Mouse (Mus musculus) small intestine, adult 2 months (tissue): Measurements from ENCODE around the gene Mecr. TPM values are rescaled to one million over a fixed set of nuclear protein-coding genes. Genes with fewer than 3 reads are reported as not detected.
A peak's percentile ranks its signal among the peaks of the same experiment; 100 is the strongest.

Source experiments
- H3K27ac ChIP-seq: fragments of 200-500 bp; 2 replicates; pipeline ENCODE4 v1.5.1; 2012; ENCODE audit warnings: low read depth, low read length, control low read depth, inconsistent platforms; ENCODE audit not compliant: insufficient read depth
- H3K27me3 ChIP-seq: fragments of 200-500 bp; 2 replicates; pipeline ENCODE4 v1.6.1; 2012; ENCODE audit warnings: mild to moderate bottlenecking, moderate library complexity, low read length, inconsistent platforms; ENCODE audit not compliant: control insufficient read depth, insufficient read depth
- H3K36me3 ChIP-seq: fragments of 200-500 bp; 2 replicates; pipeline ENCODE4 v1.6.1; 2012; ENCODE audit warnings: mild to moderate bottlenecking, low read length, control low read depth, inconsistent platforms; ENCODE audit not compliant: control insufficient read depth, insufficient read depth
- H3K4me1 ChIP-seq: fragments of 200-500 bp; 2 replicates; pipeline ENCODE4 v1.6.1; 2012; ENCODE audit warnings: low read length, inconsistent platforms, mixed read lengths; ENCODE audit not compliant: control insufficient read depth, insufficient read depth, insufficient read length
- H3K4me3 ChIP-seq: fragments of 200-500 bp; 2 replicates; pipeline ENCODE4 v1.5.1; 2012; ENCODE audit warnings: low read depth, mild to moderate bottlenecking, control low read depth, inconsistent platforms, low read length, moderate library complexity
- CTCF ChIP-seq: fragments of 200-500 bp; IDR thresholded peaks from 2 replicates; pipeline ENCODE4 v1.5.1; 2012; ENCODE audit warnings: low read depth, mild to moderate bottlenecking, control low read depth, inconsistent platforms, low read length, moderate library complexity, mixed read lengths; ENCODE audit not compliant: insufficient replicate concordance, insufficient read length; ENCODE audit errors: extremely low read depth
- POLR2A ChIP-seq: fragments of 200-500 bp; IDR thresholded peaks from 2 replicates; pipeline ENCODE4 v1.6.1; 2012; ENCODE audit warnings: low read depth, mild to moderate bottlenecking, control low read depth, inconsistent platforms, low read length, moderate library complexity
- WGBS: fragments of 180-500 bp; shearing (Covaris S2); methylation state at CpG from one replicate; pipeline ENCODE4 v1.1.7; 2018; 5-methylcytosine and 5-hydroxymethylcytosine counted together
- polyA plus RNA-seq: library from polyadenylated mRNA; depleted of rRNA; stranded (reverse); fragments of >200 nt; gene quantifications from 2 replicates; pipeline ENCODE4 v1.2.3, GENCODE M21; 2012

Gene Mecr
- polyA plus RNA-seq, 1 experiment, result 20.9 TPM

DNA sequence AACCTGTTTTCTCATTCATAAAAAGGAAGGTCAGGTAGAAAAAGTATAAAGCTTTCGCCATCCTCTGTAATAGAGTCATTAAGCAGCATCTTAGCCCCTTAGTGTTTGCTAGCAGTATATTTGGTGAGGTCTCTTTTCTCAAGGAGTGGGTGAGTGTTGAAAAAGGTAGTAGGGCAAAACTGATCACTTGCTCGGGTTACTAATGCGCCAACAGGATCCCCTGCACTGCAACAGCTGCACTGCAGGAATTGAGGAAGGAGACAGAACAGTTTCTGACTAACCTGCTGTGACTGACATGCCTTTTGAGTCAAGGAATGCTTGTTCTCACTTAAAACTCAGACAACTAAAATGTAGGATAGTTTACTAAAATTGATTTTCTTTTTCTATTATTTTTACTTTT is 32.0 kb downstream of the Mecr start:
- Histone ChIP-seq H3K4me3 (no peak overlapping the region; the same call in 1 of the 2 replicates), H3K36me3 (no peaks in the 10 kb centered on the region), H3K27me3 (no peaks in the 10 kb centered on the region), H3K4me1 (peaks cover 7% of the 10 kb centered on the region; the same call in 1 of the 2 replicates), H3K27ac (no peak overlapping the region)
- WGBS, result 11% methylated on average over 3 of the region's 3 CpGs
- TF ChIP-seq CTCF (no peak), POLR2A (no peak)

DNA sequence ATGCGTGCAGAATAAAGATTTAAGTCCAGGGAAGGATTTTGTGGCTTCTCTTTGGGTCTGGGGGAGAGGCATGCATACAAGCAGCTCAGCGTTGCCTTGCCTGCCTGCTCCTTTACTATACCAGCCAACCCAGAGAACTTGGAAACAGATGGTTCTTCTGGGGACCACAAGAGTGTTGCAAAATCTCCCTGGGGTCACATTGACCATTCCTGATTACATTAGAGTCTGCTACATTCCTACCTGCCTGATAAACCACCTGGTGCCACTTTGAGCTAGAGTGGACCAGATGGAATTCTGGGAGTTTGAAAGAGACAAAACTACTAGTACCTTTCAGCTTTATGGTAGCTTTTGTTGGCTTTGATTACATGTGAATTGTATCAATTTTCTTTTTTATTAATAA is 33.6 kb downstream of the Mecr start:
- H3K36me3 ChIP-seq, result no peaks in the 10 kb centered on the region
- H3K4me3 ChIP-seq, result no peak overlapping the region
- H3K27me3 ChIP-seq, result no peaks in the 10 kb centered on the region
- WGBS, result 40% methylated on average over 2 of the region's 2 CpGs
- no peak overlapping the region for H3K27ac ChIP-seq
- no peak for TF ChIP-seq POLR2A
- no peak for TF ChIP-seq CTCF
- peaks cover 11% of the 10 kb centered on the region; the same call in 1 of the 2 replicates for H3K4me1 ChIP-seq

DNA sequence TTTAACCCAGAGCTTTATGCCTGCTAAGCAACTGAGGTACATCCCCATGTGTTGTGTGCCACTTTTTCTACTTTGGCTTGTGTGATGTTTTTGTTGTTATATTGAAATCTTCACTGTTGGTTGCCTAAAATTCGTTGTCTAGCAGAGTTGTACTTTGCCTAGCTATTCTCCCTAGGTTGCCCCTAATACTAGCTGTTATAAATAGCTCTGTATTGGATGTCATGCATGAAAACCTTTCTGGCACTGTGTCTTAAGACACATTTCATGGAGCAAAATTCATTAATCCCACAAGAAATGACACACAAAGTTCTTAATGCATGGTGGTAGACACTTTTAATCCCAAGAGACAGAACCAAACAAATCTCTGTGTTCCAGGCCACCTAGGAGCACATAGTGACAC is 36.4 kb downstream of the Mecr start:
- Histone ChIP-seq H3K4me3 (no peak overlapping the region), H3K4me1 (peaks cover 26% of the 10 kb centered on the region; the same call in 1 of the 2 replicates), H3K27me3 (no peaks in the 10 kb centered on the region), H3K36me3 (0 out of 2 replicates have a peak, but pooled peaks cover 1% of the 10 kb centered on the region), H3K27ac (0 out of 2 replicates have a peak overlapping the region, but pooled peaks have one; percentile 5)
- WGBS, result 27% methylated on average over 1 of the region's 1 CpGs
- no peak for TF ChIP-seq POLR2A
- TF ChIP-seq CTCF, result no peak

DNA sequence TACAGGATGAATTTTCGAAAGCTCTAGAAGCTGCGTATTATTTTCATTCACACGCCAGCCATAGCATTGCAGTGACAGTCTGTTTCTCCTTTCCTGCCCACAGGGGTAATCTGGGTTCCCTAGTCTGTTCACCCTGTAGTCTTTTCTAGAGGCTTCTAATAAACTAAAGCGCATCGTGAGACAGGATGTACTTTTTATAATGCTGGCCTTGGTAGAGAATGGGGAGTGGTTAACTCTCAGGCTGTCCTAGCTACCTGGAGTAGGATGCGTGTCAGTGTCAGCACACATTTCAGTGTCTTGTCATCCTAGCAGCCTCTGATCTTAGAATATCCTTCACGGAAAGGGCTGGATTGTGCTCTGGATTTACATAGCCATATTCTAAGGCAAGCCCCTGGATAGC is 38.0 kb downstream of the Mecr start:
- H3K4me3 ChIP-seq, result no peak overlapping the region
- H3K36me3 ChIP-seq, result peaks cover 17% of the 10 kb centered on the region
- 52% methylated on average over 7 of the region's 7 CpGs for WGBS
- peaks cover 25% of the 10 kb centered on the region; the same call in 1 of the 2 replicates for H3K4me1 ChIP-seq
- TF ChIP-seq POLR2A (no peak), CTCF (no peak)
- peak overlapping the region; percentile 10; the same call in 1 of the 2 replicates for H3K27ac ChIP-seq
- no peaks in the 10 kb centered on the region for H3K27me3 ChIP-seq

DNA sequence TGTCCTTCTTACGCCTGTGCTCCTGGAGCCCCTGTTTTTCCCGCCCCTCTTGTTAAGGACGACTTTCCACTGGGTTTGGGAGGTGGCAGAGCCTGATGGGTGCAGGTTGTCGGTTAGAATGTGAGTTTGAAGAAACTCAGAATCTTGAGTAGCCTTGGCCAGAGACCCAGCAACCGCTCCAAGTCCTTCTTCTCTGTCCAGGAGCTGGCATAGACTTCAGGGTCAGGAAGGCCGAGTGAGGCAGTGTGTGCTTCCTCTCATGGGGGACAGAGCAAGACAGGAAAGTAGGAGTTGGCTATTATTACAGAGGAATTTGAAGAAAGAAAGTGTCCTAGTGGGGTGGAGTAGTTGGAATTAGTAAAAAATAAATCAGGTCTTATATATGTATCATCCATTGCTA is 40.3 kb downstream of the Mecr start:
- Histone ChIP-seq H3K27me3 (no peaks in the 10 kb centered on the region), H3K4me1 (peaks cover 22% of the 10 kb centered on the region; the same call in 1 of the 2 replicates), H3K4me3 (no peak overlapping the region), H3K36me3 (peaks cover 25% of the 10 kb centered on the region), H3K27ac (peak overlapping the region; percentile 63)
- 25% methylated on average over 6 of the region's 6 CpGs for WGBS
- TF ChIP-seq POLR2A (no peak), CTCF (peak; percentile 21; the same call in 1 of the 2 replicates)

DNA sequence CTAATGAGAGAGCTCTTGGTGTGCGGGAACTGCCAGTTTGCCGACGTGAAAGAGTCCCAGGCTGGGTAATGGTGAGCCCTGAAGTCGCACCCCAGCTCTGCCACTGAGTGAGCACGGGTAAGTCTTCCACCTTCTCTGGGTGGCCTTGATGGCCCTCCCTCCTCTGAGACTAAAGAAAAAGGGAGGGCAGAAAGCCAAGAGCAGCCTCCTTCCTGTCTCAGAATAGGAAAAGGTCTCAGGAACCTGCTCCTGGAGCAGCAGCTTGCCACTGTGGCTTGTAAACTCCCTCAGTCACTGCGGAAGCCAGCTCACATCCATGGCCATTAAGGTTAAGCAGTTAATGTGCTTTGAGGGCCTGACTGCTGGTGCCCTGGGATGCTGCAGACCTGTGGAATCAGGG is 42.1 kb downstream of the Mecr start:
- H3K4me1 ChIP-seq, result peaks cover 21% of the 10 kb centered on the region; the same call in 1 of the 2 replicates
- TF ChIP-seq POLR2A, result no peak
- no peak for TF ChIP-seq CTCF
- H3K4me3 ChIP-seq, result no peak overlapping the region
- WGBS, result 60% methylated on average over 6 of the region's 6 CpGs
- H3K27me3 ChIP-seq, result no peaks in the 10 kb centered on the region
- no peak overlapping the region for H3K27ac ChIP-seq
- H3K36me3 ChIP-seq, result peaks cover 30% of the 10 kb centered on the region

DNA sequence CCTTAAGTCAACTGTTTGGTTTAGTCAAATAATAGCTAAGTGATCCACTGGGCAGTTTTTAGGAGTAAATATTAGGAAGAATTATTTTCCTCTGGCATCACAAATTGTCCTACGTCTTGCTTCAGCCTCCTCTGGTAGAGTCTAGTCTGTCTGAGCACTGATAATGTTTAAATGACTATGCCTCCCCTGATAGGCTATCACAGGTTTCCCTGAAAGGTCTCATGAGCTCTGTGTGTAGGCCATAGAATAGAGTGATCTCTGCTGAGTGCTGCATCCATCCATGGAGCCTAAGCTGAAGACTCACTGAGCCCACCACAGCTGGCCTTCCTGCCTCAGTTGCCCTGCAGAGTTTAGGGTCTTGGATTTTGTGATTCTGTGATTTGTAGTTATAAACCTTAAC is 45.3 kb downstream of the Mecr start:
- 55% methylated on average over 1 of the region's 1 CpGs for WGBS

More for the DNA sequence above, 45.3 kb downstream of the Mecr start:
- H3K36me3 ChIP-seq, result peaks cover 53% of the 10 kb centered on the region
- H3K4me3 ChIP-seq, result no peak overlapping the region
- H3K27ac ChIP-seq, result no peak overlapping the region
- TF ChIP-seq POLR2A, result no peak
- H3K4me1 ChIP-seq, result peaks cover 7% of the 10 kb centered on the region; the same call in 1 of the 2 replicates
- no peaks in the 10 kb centered on the region for H3K27me3 ChIP-seq
